In genomic region chr5:120435731-120436501, GRCm38 (mm10) we compare ENCODE assay signal across 8 mouse cellular contexts. TPM values are rescaled to one million over a fixed set of nuclear protein-coding genes. Genes with fewer than 3 reads are reported as not detected.
DNase-seq lines count a peak whose midpoint lies in the region; ATAC-seq and TF ChIP-seq lines count a peak whose summit lies in the region.
"Had no signal": no experiment of that assay in that cellular context is flagged by ENCODE, and none has a peak within 500 bp of the region (broad histone marks: within the 10 kb centered on the region; RNA-seq: fewer than 3 reads in every experiment).

No protein-coding gene starts in this region.

- peak; percentile 59 for DNase-seq in R1 (ENCODE audit: low read depth, low spot score)
- DNase-seq in liver, postnatal 0 days = no peak
- DNase-seq in spleen, adult 12 weeks (ENCODE audit: low spot score) = no peak
- no peak for DNase-seq in gastrocnemius, postnatal 25 days

- TF ChIP-seq EP300 in ES-Bruce4 (IDR thresholded peaks at IDR 0.05; ENCODE audit: insufficient read depth, low read depth, low read length) = no peak
- no peak for TF ChIP-seq EP300 in liver, postnatal 0 days (IDR thresholded peaks at IDR 0.05; ENCODE audit: low read depth)

- peak overlapping the region; percentile 21; the same call in 1 of the 2 replicates for H3K9ac ChIP-seq in ES-Bruce4 (ENCODE audit: low read depth, poor library complexity, severe bottlenecking)
- peak overlapping the region; percentile 87 for H3K9ac ChIP-seq in hindbrain, embryonic 12.5 days
- no peak overlapping the region for H3K9ac ChIP-seq in liver, postnatal 0 days (replicated peaks)

- peak overlapping the region; percentile 50 for H3K4me3 ChIP-seq in ES-Bruce4 (ENCODE audit: low read depth, low read length)
- H3K4me3 ChIP-seq in hindbrain, embryonic 12.5 days = peak overlapping the region; percentile 55
- H3K4me3 ChIP-seq in liver, postnatal 0 days (ENCODE audit: low read depth, low read length) = peak overlapping the region; percentile 26

- no peak for TF ChIP-seq POLR2A in ES-Bruce4 (IDR thresholded peaks at IDR 0.05; ENCODE audit: insufficient read depth, low read length)

- no peak for TF ChIP-seq CTCF in ES-Bruce4 (IDR thresholded peaks at IDR 0.05; ENCODE audit: low read depth, low read length)
- TF ChIP-seq CTCF in liver, postnatal 0 days (IDR thresholded peaks at IDR 0.05; ENCODE audit: low read depth) = no peak

- no peak overlapping the region for H3K27ac ChIP-seq in ES-Bruce4 (ENCODE audit: insufficient read depth, low read length)
- peak overlapping the region; percentile 93 for H3K27ac ChIP-seq in hindbrain, embryonic 12.5 days
- H3K27ac ChIP-seq in liver, postnatal 0 days (ENCODE audit: low read depth) = no peak overlapping the region

- H3K9me3 ChIP-seq in ES-Bruce4 (replicated peaks; ENCODE audit: control insufficient read depth, insufficient read depth, low read length, poor library complexity, severe bottlenecking) = no peaks in the 10 kb centered on the region
- no peaks in the 10 kb centered on the region for H3K9me3 ChIP-seq in hindbrain, embryonic 12.5 days (replicated peaks)
- no peaks in the 10 kb centered on the region for H3K9me3 ChIP-seq in liver, postnatal 0 days (ENCODE audit: low read length)

- peak overlapping the region; percentile 60 for H3K4me2 ChIP-seq in hindbrain, embryonic 12.5 days (replicated peaks)
- H3K4me2 ChIP-seq in liver, postnatal 0 days (ENCODE audit: low read depth, low read length) = peak overlapping the region; percentile 48; the same call in 1 of the 2 replicates

- H3K4me1 ChIP-seq in ES-Bruce4 (ENCODE audit: control insufficient read depth, insufficient read depth, low read length) = peaks cover under 1% of the 10 kb centered on the region
- peaks cover 42% of the 10 kb centered on the region for H3K4me1 ChIP-seq in hindbrain, embryonic 12.5 days
- H3K4me1 ChIP-seq in liver, postnatal 0 days (ENCODE audit: insufficient read depth) = peaks cover 4% of the 10 kb centered on the region; the same call in 1 of the 2 replicates

- no peaks in the 10 kb centered on the region for H3K36me3 ChIP-seq in ES-Bruce4 (ENCODE audit: control insufficient read depth, insufficient read depth, low read length, poor library complexity, severe bottlenecking)
- no peaks in the 10 kb centered on the region for H3K36me3 ChIP-seq in hindbrain, embryonic 12.5 days
- H3K36me3 ChIP-seq in liver, postnatal 0 days (replicated peaks; ENCODE audit: insufficient read depth, low read length) = no peaks in the 10 kb centered on the region

- peaks cover 50% of the 10 kb centered on the region for H3K27me3 ChIP-seq in ES-Bruce4 (ENCODE audit: control insufficient read depth, insufficient read depth, low read length, poor library complexity, severe bottlenecking)
- H3K27me3 ChIP-seq in hindbrain, embryonic 12.5 days = peaks cover 96% of the 10 kb centered on the region
- peaks cover 100% of the 10 kb centered on the region for H3K27me3 ChIP-seq in liver, postnatal 0 days (ENCODE audit: insufficient read depth, low read length)

- WGBS in hindbrain, embryonic 12.5 days = under 1% methylated on average over 47 of the region's 47 CpGs
- WGBS in liver, postnatal 0 days (ENCODE audit: insufficient replicate concordance) = under 1% methylated on average over 47 of the region's 47 CpGs

- ATAC-seq in hindbrain, embryonic 12.5 days (ENCODE audit: low FRiP score) = no peak
- ATAC-seq in liver, postnatal 0 days = no peak
- ATAC-seq in cerebellum, adult (ENCODE audit: insufficient number of reproducible peaks, low FRiP score, low TSS enrichment) = no peak

RNA-seq across cellular contexts. Expression of gene Lhx5, which starts 4.4 kb away (rescaled TPM):
- 0.24 TPM in 1 of 2 replicates, not detected in the other for polyA plus RNA-seq in ES-Bruce4 (2011; ENCODE audit: insufficient read depth, insufficient read length, low read depth, missing spikeins)
- 63.0 and 67.2 TPM in 2 replicates for polyA plus RNA-seq in hindbrain, embryonic 12.5 days (2016; fragmentation: Nextera tagmentation; extraction: Ambion mirVana)
- not detected in 2 replicates for polyA plus RNA-seq in liver, postnatal 0 days (2015; fragmentation: Nextera tagmentation; extraction: Ambion mirVana)
- not detected for total RNA-seq in gastrocnemius, postnatal 25 days (2021)
- total RNA-seq: megakaryocyte progenitor cell, adult 5-6 weeks had no signal

RNA-seq across cellular contexts. Expression of gene Sdsl, which starts 36.7 kb away (rescaled TPM):
- polyA plus RNA-seq in ES-Bruce4 (2011; ENCODE audit: insufficient read depth, insufficient read length, low read depth, missing spikeins) = not detected in 2 replicates
- 5.4 and 7.5 TPM in 2 replicates for polyA plus RNA-seq in hindbrain, embryonic 12.5 days (2016; fragmentation: Nextera tagmentation; extraction: Ambion mirVana)
- 21.0 and 24.5 TPM in 2 replicates for polyA plus RNA-seq in liver, postnatal 0 days (2015; fragmentation: Nextera tagmentation; extraction: Ambion mirVana)
- total RNA-seq in gastrocnemius, postnatal 25 days (2021) = under 1 TPM; 0.31 to 0.64 TPM

RNA-seq across cellular contexts. Expression of gene Sds, which starts 40.4 kb away (rescaled TPM):
- not detected in 2 replicates for polyA plus RNA-seq in ES-Bruce4 (2011; ENCODE audit: insufficient read depth, insufficient read length, low read depth, missing spikeins)
- polyA plus RNA-seq in hindbrain, embryonic 12.5 days (2016; fragmentation: Nextera tagmentation; extraction: Ambion mirVana) = not detected in 2 replicates
- 32.4 and 32.5 TPM in 2 replicates for polyA plus RNA-seq in liver, postnatal 0 days (2015; fragmentation: Nextera tagmentation; extraction: Ambion mirVana)
- total RNA-seq in gastrocnemius, postnatal 25 days (2021) = not detected
- total RNA-seq: megakaryocyte progenitor cell, adult 5-6 weeks had no signal

Comparison
In these comparisons a context has a peak if more than half of its experiments do, and no peak if none do; other contexts are left out.
1. RNA of gene Lhx5, which starts 4.4 kb away (polyA plus RNA-seq): 63.0 to 67.2 TPM in hindbrain, embryonic 12.5 days; 0.24 TPM in ES-Bruce4 and not detected in liver, postnatal 0 days; every median in the first group is over 10 times any median in the second.
2. RNA of gene Sds, which starts 40.4 kb away (polyA plus RNA-seq): 32.4 to 32.5 TPM in liver, postnatal 0 days; not detected in hindbrain, embryonic 12.5 days and not detected in ES-Bruce4; every median in the first group is over 10 times any median in the second.
3. Peak in every context shown above with its lines, with median percentiles within 50 percentile points of each other: H3K4me3 ChIP-seq.